ENCODE assay signal across 14 mouse cellular contexts in genomic region chr4:117989801-117990200, GRCm38 (mm10).
"Had no signal": no experiment of that assay in that cellular context is flagged by ENCODE, and none has a peak within 500 bp of the region (broad histone marks: within the 10 kb centered on the region; RNA-seq: fewer than 3 reads in every experiment).

No protein-coding gene starts in this region.

- H3K9me3 ChIP-seq: limb, embryonic 10.5 days; liver, embryonic 15.5 days; midbrain, embryonic 10.5 days; midbrain, embryonic 15.5 days; neural tube, embryonic 13.5 days had no signal

- H3K4me2 ChIP-seq: liver, embryonic 11.5 days; liver, embryonic 15.5 days; midbrain, embryonic 15.5 days; neural tube, embryonic 13.5 days had no signal

- H3K27ac ChIP-seq: limb, embryonic 10.5 days; liver, embryonic 15.5 days; midbrain, embryonic 10.5 days; midbrain, embryonic 15.5 days; neural tube, embryonic 13.5 days had no signal

- H3K4me3 ChIP-seq: limb, embryonic 10.5 days; liver, embryonic 15.5 days; midbrain, embryonic 10.5 days; midbrain, embryonic 15.5 days; neural tube, embryonic 13.5 days had no signal

- H3K9ac ChIP-seq: liver, embryonic 15.5 days; midbrain, embryonic 15.5 days; neural tube, embryonic 13.5 days had no signal

- DNase-seq: kidney, adult 9 months; lung, adult 2 months; lung, postnatal 36 days; right cerebral cortex, adult 18-20 months; spleen, adult 18-20 months; thymus, postnatal 36 days had no signal

- ATAC-seq: intestine, embryonic 16.5 days; lung, postnatal 0 days; midbrain, embryonic 15.5 days had no signal

- H3K27me3 ChIP-seq: liver, embryonic 15.5 days; midbrain, embryonic 15.5 days; neural tube, embryonic 13.5 days had no signal

- H3K4me1 ChIP-seq: midbrain, embryonic 15.5 days; neural tube, embryonic 13.5 days had no signal

- H3K36me3 ChIP-seq: limb, embryonic 10.5 days; liver, embryonic 15.5 days; midbrain, embryonic 10.5 days; midbrain, embryonic 15.5 days; neural tube, embryonic 13.5 days had no signal
